ENCODE assay signal across 26 mouse cellular contexts in the genomic region with DNA sequence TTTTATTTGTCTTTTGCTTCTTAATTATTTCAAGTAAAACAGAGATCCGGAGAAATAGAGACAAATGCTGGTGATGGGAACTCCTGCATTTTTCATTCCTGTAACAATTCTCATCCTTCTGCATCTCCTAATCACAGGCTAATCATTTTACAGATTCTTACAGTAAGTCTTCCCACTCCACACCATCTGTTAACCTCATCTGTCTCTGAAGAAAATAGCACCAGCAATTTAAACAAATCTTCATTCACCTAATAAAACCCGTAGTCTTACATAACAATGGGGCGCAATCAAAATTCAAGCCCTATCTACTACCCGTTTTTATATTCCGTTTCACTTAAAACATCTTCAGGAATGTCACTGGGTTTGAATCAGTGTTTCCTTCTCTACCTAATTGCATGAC.
"Had no signal": no experiment of that assay in that cellular context is flagged by ENCODE, and none has a peak within 500 bp of the region (broad histone marks: within the 10 kb centered on the region; RNA-seq: fewer than 3 reads in every experiment).

No protein-coding gene starts in this region.

- H3K9ac ChIP-seq: intestine, embryonic 15.5 days; kidney, embryonic 15.5 days; limb, embryonic 13.5 days; liver, embryonic 12.5 days; liver, embryonic 15.5 days; midbrain, embryonic 13.5 days; neural tube, embryonic 13.5 days; stomach, embryonic 15.5 days had no signal

- H3K4me1 ChIP-seq: intestine, embryonic 15.5 days; kidney, embryonic 15.5 days; limb, embryonic 10.5 days; limb, embryonic 13.5 days; liver, embryonic 12.5 days; liver, embryonic 15.5 days; megakaryocyte, embryonic 14.5 days; stomach, embryonic 15.5 days had no signal

- H3K27me3 ChIP-seq: intestine, embryonic 15.5 days; kidney, embryonic 15.5 days; limb, embryonic 13.5 days; liver, embryonic 12.5 days; liver, embryonic 15.5 days; megakaryocyte, embryonic 14.5 days; midbrain, embryonic 13.5 days; neural tube, embryonic 13.5 days; stomach, embryonic 15.5 days had no signal

- H3K4me3 ChIP-seq: intestine, embryonic 15.5 days; kidney, embryonic 15.5 days; layer of hippocampus, adult 2 months; limb, embryonic 10.5 days; limb, embryonic 13.5 days; liver, embryonic 12.5 days; liver, embryonic 15.5 days; megakaryocyte, embryonic 14.5 days; midbrain, embryonic 10.5 days; midbrain, embryonic 13.5 days; myocyte; neural tube, embryonic 13.5 days; stomach, embryonic 15.5 days had no signal

- ATAC-seq: intestine, embryonic 15.5 days; liver, embryonic 12.5 days; lung, postnatal 0 days; midbrain, embryonic 13.5 days; midbrain, embryonic 16.5 days had no signal

- H3K27ac ChIP-seq: intestine, embryonic 15.5 days; kidney, embryonic 15.5 days; layer of hippocampus, adult 2 months; limb, embryonic 10.5 days; limb, embryonic 13.5 days; liver, embryonic 12.5 days; liver, embryonic 15.5 days; macrophage; midbrain, embryonic 10.5 days; midbrain, embryonic 13.5 days; neural tube, embryonic 13.5 days; stomach, embryonic 15.5 days had no signal

- DNase-seq: kidney, adult 11 months; kidney, adult 8-10 months; kidney, postnatal 14 days; kidney, postnatal 4 days; liver; lung, adult 18-20 months; right cerebral cortex, postnatal 25 days; spleen, adult 18-20 months; thymus, adult 18-20 months; thymus, postnatal 36 days had no signal

- H3K9me3 ChIP-seq: intestine, embryonic 15.5 days; kidney, embryonic 15.5 days; limb, embryonic 10.5 days; limb, embryonic 13.5 days; liver, embryonic 12.5 days; liver, embryonic 15.5 days; megakaryocyte, embryonic 14.5 days; midbrain, embryonic 10.5 days; midbrain, embryonic 13.5 days; neural tube, embryonic 13.5 days; stomach, embryonic 15.5 days had no signal

- H3K4me2 ChIP-seq: intestine, embryonic 15.5 days; kidney, embryonic 15.5 days; limb, embryonic 13.5 days; liver, embryonic 12.5 days; liver, embryonic 15.5 days; midbrain, embryonic 13.5 days; neural tube, embryonic 13.5 days; stomach, embryonic 15.5 days had no signal

- H3K36me3 ChIP-seq: intestine, embryonic 15.5 days; kidney, embryonic 15.5 days; limb, embryonic 10.5 days; limb, embryonic 13.5 days; liver, embryonic 12.5 days; liver, embryonic 15.5 days; midbrain, embryonic 10.5 days; midbrain, embryonic 13.5 days; neural tube, embryonic 13.5 days; stomach, embryonic 15.5 days had no signal
